Mouse (Mus musculus) stomach, embryonic 16.5 days (tissue): ENCODE results near the gene Coro2a. TPM values are rescaled to one million over a fixed set of nuclear protein-coding genes. Genes with fewer than 3 reads are reported as not detected.

Experiments
- polyA plus RNA-seq: library from polyadenylated mRNA; unstranded; fragments of >200 nt; fragmentation: Nextera tagmentation; extraction: Ambion mirVana; gene quantifications from 2 replicates; pipeline ENCODE4 v1.2.1, GENCODE M21; 2015

Coro2a gene
- polyA plus RNA-seq, 1 experiment from 2014 or later = 26.4 TPM

Other genes with a start within 250 kb of the Coro2a start
- 9.9 and 11.0 TPM in 2 replicates for gene Trmo, start 212.8 kb downstream of the Coro2a start, polyA plus RNA-seq
- 16.6 and 17.6 TPM in 2 replicates for gene Hemgn, start 188.7 kb downstream of the Coro2a start, polyA plus RNA-seq
- gene Anp32b, start 151.3 kb downstream of the Coro2a start, polyA plus RNA-seq = 184 and 201 TPM in 2 replicates
- gene Nans, start 113.0 kb downstream of the Coro2a start, polyA plus RNA-seq = 90.7 and 101 TPM in 2 replicates
- 4.4 and 5.7 TPM in 2 replicates for gene Trim14, start 66.1 kb downstream of the Coro2a start, polyA plus RNA-seq
- gene Tbc1d2, start 48.0 kb upstream of the Coro2a start, polyA plus RNA-seq = 2.9 and 3.1 TPM in 2 replicates